Mouse (Mus musculus) neural tube, embryonic 10.5 days (tissue): ENCODE results near the gene Dctn3.
A peak's percentile ranks its signal among the peaks of the same experiment; 100 is the strongest.
"Not testable (repeated sequence)": the region's sequence is repeated elsewhere in the genome, so short reads cannot be mapped to it uniquely, and the experiment has no call there.

Experiments
- DNase-seq: peaks from one replicate; pipeline ENCODE4 v3.0.0-alpha.2; 2017; ENCODE audit warnings: low spot score; ENCODE audit errors: extremely low spot score

The Dctn3 gene

GRCm38 (mm10) chr4:41698421-41699016 is 24.5 kb downstream of the Dctn3 start:
- DNase-seq, result not testable (repeated sequence)

- DNase-seq, result peak; percentile 82
These were observed 25.8 kb downstream of the Dctn3 start, which contains the start of gene Cntfr for GRCm38 (mm10) chr4:41696930-41697841. Gene Cntfr (minus strand): TSS chr4:41697089.

GRCm38 (mm10) chr4:41696452-41696851 is 26.5 kb downstream of the Dctn3 start:
- not testable (repeated sequence) for DNase-seq

- not testable (repeated sequence) for DNase-seq
These were observed 27.2 kb downstream of the Dctn3 start for GRCm38 (mm10) chr4:41695800-41696199.

- DNase-seq, result not testable (repeated sequence)
These were observed 29.5 kb downstream of the Dctn3 start for GRCm38 (mm10) chr4:41693511-41693910.

- DNase-seq, result not testable (repeated sequence)
These were observed 33.0 kb downstream of the Dctn3 start for GRCm38 (mm10) chr4:41690014-41690413.

GRCm38 (mm10) chr4:41688562-41688961 is 34.4 kb downstream of the Dctn3 start:
- DNase-seq, result not testable (repeated sequence)

GRCm38 (mm10) chr4:41685882-41686492 is 37.0 kb downstream of the Dctn3 start:
- not testable (repeated sequence) for DNase-seq

- not testable (repeated sequence) for DNase-seq
These were observed 38.0 kb downstream of the Dctn3 start for GRCm38 (mm10) chr4:41684931-41685453.

GRCm38 (mm10) chr4:41684131-41684930 is 38.6 kb downstream of the Dctn3 start:
- peak; percentile 61 for DNase-seq

- not testable (repeated sequence) for DNase-seq
These were observed 39.7 kb downstream of the Dctn3 start for GRCm38 (mm10) chr4:41683303-41683702.

GRCm38 (mm10) chr4:41682789-41683188 is 40.2 kb downstream of the Dctn3 start:
- DNase-seq, result no peak

- no peak for DNase-seq
These were observed 41.0 kb downstream of the Dctn3 start for GRCm38 (mm10) chr4:41681947-41682346.

- no peak for DNase-seq
These were observed 41.8 kb downstream of the Dctn3 start for GRCm38 (mm10) chr4:41681176-41681575.

- DNase-seq, result no peak
These were observed 43.7 kb downstream of the Dctn3 start for GRCm38 (mm10) chr4:41679291-41679690.

GRCm38 (mm10) chr4:41678863-41679262 is 44.1 kb downstream of the Dctn3 start:
- DNase-seq, result no peak

GRCm38 (mm10) chr4:41677006-41677629 is 45.9 kb downstream of the Dctn3 start:
- no peak for DNase-seq

GRCm38 (mm10) chr4:41676248-41677005 is 46.5 kb downstream of the Dctn3 start:
- DNase-seq, result no peak

- DNase-seq, result no peak
These were observed 49.8 kb downstream of the Dctn3 start for GRCm38 (mm10) chr4:41673186-41673585.

GRCm38 (mm10) chr4:41672522-41672963 is 50.4 kb downstream of the Dctn3 start:
- DNase-seq, result no peak
